Mouse (Mus musculus) lung, adult 2 months (tissue): ENCODE results near the gene Nradd. TPM values are rescaled to one million over a fixed set of nuclear protein-coding genes. Genes with fewer than 3 reads are reported as not detected.
A peak's percentile ranks its signal among the peaks of the same experiment; 100 is the strongest.

Experiments
- DNase-seq: peaks from one replicate; pipeline ENCODE4 v3.0.0; 2022
- H3K4me1 ChIP-seq: fragments of 200-500 bp; 2 replicates; pipeline ENCODE4 v1.6.1; 2011; ENCODE audit warnings: low read length; ENCODE audit not compliant: control insufficient read depth, insufficient read depth
- H3K4me3 ChIP-seq: fragments of 200-500 bp; replicated peaks from 2 replicates; pipeline ENCODE3; 2011; ENCODE audit warnings: low read depth, mild to moderate bottlenecking, control low read depth, low read length; ENCODE audit errors: extremely low read depth
- CTCF ChIP-seq: fragments of 200-500 bp; IDR thresholded peaks from 2 replicates; pipeline ENCODE4 v1.5.1; 2011; ENCODE audit warnings: mild to moderate bottlenecking, low read length, control low read depth; ENCODE audit not compliant: insufficient read depth
- POLR2A ChIP-seq: fragments of 200-500 bp; IDR thresholded peaks from 2 replicates; pipeline ENCODE4 v1.6.1; 2011; ENCODE audit warnings: low read depth, mild to moderate bottlenecking, control low read depth, low read length, borderline replicate concordance; ENCODE audit errors: extremely low read depth
- WGBS: fragments of 180-500 bp; shearing (Covaris S2); methylation state at CpG from one replicate; pipeline ENCODE4 v1.1.7; 2018; 5-methylcytosine and 5-hydroxymethylcytosine counted together
- polyA plus RNA-seq: library from polyadenylated mRNA; depleted of rRNA; stranded (reverse); fragments of >200 nt; gene quantifications from 2 replicates; pipeline ENCODE4 v1.2.3, GENCODE M21; 2012; rRNA removed

The Nradd gene
- polyA plus RNA-seq, 1 experiment: 22.9 TPM

GRCm38 (mm10) chr9:110617081-110617480, 7.2 kb downstream of the Nradd start:
- Histone ChIP-seq H3K4me3 (no peak overlapping the region), H3K4me1 (0 out of 2 replicates have a peak, but pooled peaks cover 2% of the 10 kb centered on the region)
- DNase-seq: peak; percentile 5
- WGBS: 45% methylated on average over 3 of the region's 3 CpGs
- TF ChIP-seq CTCF (no peak), POLR2A (no peak)

DNA sequence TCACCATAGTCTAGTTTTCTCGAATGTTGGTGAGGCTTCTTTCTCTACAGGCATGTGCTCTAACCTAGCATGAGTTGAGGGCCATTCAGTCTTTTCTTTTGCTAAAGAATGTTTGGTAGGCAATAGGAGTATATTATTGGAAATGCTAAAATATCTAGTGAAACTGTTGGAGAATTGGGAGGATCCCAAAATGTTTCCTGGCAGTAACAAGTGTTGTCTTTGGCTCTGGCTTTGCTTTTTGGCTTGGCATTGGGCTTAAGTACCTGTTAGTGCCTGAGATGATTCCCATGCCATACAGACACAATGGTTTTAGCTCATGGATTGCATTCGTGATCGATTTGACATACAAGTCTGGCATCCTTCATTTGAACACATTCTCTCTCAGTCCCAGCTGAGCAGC, 12.8 kb downstream of the Nradd start:
- H3K4me3 ChIP-seq: no peak overlapping the region
- peaks cover 5% of the 10 kb centered on the region; the same call in 1 of the 2 replicates for H3K4me1 ChIP-seq
- DNase-seq: no peak
- no peak for TF ChIP-seq POLR2A
- TF ChIP-seq CTCF: no peak
- WGBS: 69% methylated on average over 3 of the region's 3 CpGs

DNA sequence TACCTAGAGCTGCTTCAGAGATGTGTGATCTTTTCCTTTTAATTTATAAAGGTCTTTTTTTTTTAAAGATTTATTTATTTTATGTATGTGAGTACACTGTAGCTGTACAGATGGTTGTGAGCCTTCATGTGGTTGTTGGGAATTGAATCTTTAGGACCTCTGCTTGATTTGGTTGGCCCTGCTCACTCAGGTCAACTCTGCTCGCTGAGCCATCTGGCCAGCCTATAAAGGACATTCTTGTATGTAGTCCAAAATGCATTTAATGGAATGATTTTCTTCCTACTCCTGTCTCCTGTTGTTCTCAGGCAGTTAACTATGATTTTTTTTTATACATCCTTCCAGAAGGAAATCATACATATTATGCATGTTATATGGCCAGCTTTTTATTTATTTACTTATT, 40.7 kb downstream of the Nradd start:
- TF ChIP-seq CTCF: no peak
- TF ChIP-seq POLR2A: no peak
- WGBS: 56% methylated on average over 1 of the region's 1 CpGs
- no peak overlapping the region for H3K4me3 ChIP-seq
- no peak for DNase-seq
- no peaks in the 10 kb centered on the region for H3K4me1 ChIP-seq

- 63% methylated on average over 2 of the region's 2 CpGs for WGBS
- no peak overlapping the region for H3K4me3 ChIP-seq
- no peak for DNase-seq
- no peaks in the 10 kb centered on the region for H3K4me1 ChIP-seq
- no peak for TF ChIP-seq CTCF
- TF ChIP-seq POLR2A: no peak
Measured at GRCm38 (mm10) chr9:110582161-110582560, 42.1 kb downstream of the Nradd start.

Other genes with a start within 250 kb of the Nradd start
- 24.9 and 34.0 TPM in 2 replicates for gene Ptpn23, start 216.2 kb downstream of the Nradd start, polyA plus RNA-seq
- gene Ngp, start 204.7 kb downstream of the Nradd start, polyA plus RNA-seq: 0.36 and 3.4 TPM in 2 replicates
- gene Klhl18, start 147.8 kb downstream of the Nradd start, polyA plus RNA-seq: 19.2 and 21.1 TPM in 2 replicates
- gene Kif9, start 147.5 kb downstream of the Nradd start, polyA plus RNA-seq: 2.9 and 5.8 TPM in 2 replicates
- gene Setd2, start 91.9 kb downstream of the Nradd start, polyA plus RNA-seq: 34.6 and 42.6 TPM in 2 replicates
- gene Nbeal2, start 29.7 kb upstream of the Nradd start, polyA plus RNA-seq: 58.4 and 66.4 TPM in 2 replicates
- gene Ccdc12, start 32.1 kb upstream of the Nradd start, polyA plus RNA-seq: 101 and 124 TPM in 2 replicates
- 10.8 and 214 TPM in 2 replicates for gene Myl3, start 117.4 kb upstream of the Nradd start, polyA plus RNA-seq
- 13.8 and 14.0 TPM in 2 replicates for gene Pth1r, start 122.7 kb upstream of the Nradd start, polyA plus RNA-seq
- gene Prss42, start 173.7 kb upstream of the Nradd start, polyA plus RNA-seq: not detected in 2 replicates
- gene Prss44, start 189.5 kb upstream of the Nradd start, polyA plus RNA-seq: not detected in 2 replicates
- not detected in 2 replicates for gene Prss43, start 202.2 kb upstream of the Nradd start, polyA plus RNA-seq
- not detected in 2 replicates for gene Prss45, start 210.1 kb upstream of the Nradd start, polyA plus RNA-seq
- not detected in 2 replicates for gene Prss46, start 220.1 kb upstream of the Nradd start, polyA plus RNA-seq
- 0.10 TPM in 1 of 2 replicates, not detected in the other for gene Prss50, start 233.5 kb upstream of the Nradd start, polyA plus RNA-seq